Mouse (Mus musculus) ES-Bruce4 (cell line): ENCODE measurements around the gene Pdhb.

Experiments used
- CTCF ChIP-seq: IDR thresholded peaks from one replicate; pipeline ENCODE4 v1.8.1; 2011; ENCODE audit warnings: low read depth, low read length
- POLR2A ChIP-seq: IDR thresholded peaks from one replicate; pipeline ENCODE4 v1.8.1; 2011; ENCODE audit warnings: low read length; ENCODE audit not compliant: insufficient read depth

GRCm38 (mm10) chr14:8186278-8187045 lies 13.6 kb upstream of the Pdhb start:
- TF ChIP-seq CTCF (no peak), POLR2A (no peak)
